Mouse (Mus musculus) bone marrow, adult 2 months (tissue): ENCODE results near the gene Enho. TPM values are rescaled to one million over a fixed set of nuclear protein-coding genes. Genes with fewer than 3 reads are reported as not detected.

Source experiments
- H3K27ac ChIP-seq: fragments of 200-500 bp; 2 replicates; pipeline ENCODE4 v1.5.1; 2012; ENCODE audit warnings: low read depth, mild to moderate bottlenecking, control low read depth, inconsistent platforms, low read length; ENCODE audit not compliant: control insufficient read depth, poor library complexity, insufficient read depth
- H3K4me1 ChIP-seq: fragments of 200-500 bp; 2 replicates; pipeline ENCODE4 v1.6.1; 2011; ENCODE audit warnings: low read length; ENCODE audit not compliant: control insufficient read depth, insufficient read depth
- H3K4me3 ChIP-seq: fragments of 200-500 bp; replicated peaks from 2 replicates; pipeline ENCODE3; 2011; ENCODE audit warnings: mild to moderate bottlenecking, low read depth, low read length, control low read depth; ENCODE audit not compliant: control insufficient read depth
- CTCF ChIP-seq: fragments of 200-500 bp; IDR thresholded peaks from 2 replicates; pipeline ENCODE4 v1.5.1; 2011; ENCODE audit warnings: low read length, control low read depth; ENCODE audit not compliant: control insufficient read depth, insufficient read depth
- POLR2A ChIP-seq: fragments of 200-500 bp; IDR thresholded peaks from 2 replicates; pipeline ENCODE4 v1.6.1; 2011; ENCODE audit warnings: low read depth, mild to moderate bottlenecking, control low read depth, low read length, borderline replicate concordance; ENCODE audit not compliant: control insufficient read depth
- WGBS: fragments of 180-500 bp; shearing (Covaris S2); methylation state at CpG from one replicate; pipeline ENCODE4 v1.1.7; 2018; 5-methylcytosine and 5-hydroxymethylcytosine counted together
- polyA plus RNA-seq: library from polyadenylated mRNA; stranded (reverse); fragments of >200 nt; gene quantifications from 2 replicates; pipeline ENCODE4 v1.2.4, GENCODE M21; 2011; ENCODE audit warnings: low replicate concordance; ENCODE audit not compliant: missing spikeins, insufficient read depth, insufficient read length

Enho gene
- polyA plus RNA-seq, 1 experiment: 1.2 TPM

- TF ChIP-seq CTCF (no peak), POLR2A (no peak)
- no peak overlapping the region for H3K27ac ChIP-seq
- no peak overlapping the region for H3K4me3 ChIP-seq
- peaks cover 2% of the 10 kb centered on the region for H3K4me1 ChIP-seq
- 74% methylated on average over 6 of the region's 6 CpGs for WGBS
Observed at GRCm38 (mm10) chr4:41641199-41641822, 1.2 kb upstream of the Enho start.

- WGBS: 30% methylated on average over 10 of the region's 10 CpGs
- Histone ChIP-seq H3K4me1 (peaks cover 2% of the 10 kb centered on the region), H3K4me3 (no peak overlapping the region), H3K27ac (no peak overlapping the region)
- TF ChIP-seq CTCF (no peak), POLR2A (no peak)
Observed at GRCm38 (mm10) chr4:41639214-41639841, 796 bp downstream of the Enho start.

GRCm38 (mm10) chr4:41638828-41639213 is 1.3 kb downstream of the Enho start:
- TF ChIP-seq POLR2A (no peak), CTCF (no peak)
- Histone ChIP-seq H3K27ac (no peak overlapping the region), H3K4me1 (peaks cover 2% of the 10 kb centered on the region), H3K4me3 (no peak overlapping the region)
- 70% methylated on average over 6 of the region's 6 CpGs for WGBS

GRCm38 (mm10) chr4:41638186-41638731 is 1.9 kb downstream of the Enho start:
- Histone ChIP-seq H3K4me1 (peaks cover 2% of the 10 kb centered on the region), H3K27ac (no peak overlapping the region), H3K4me3 (no peak overlapping the region)
- WGBS: 85% methylated on average over 10 of the region's 10 CpGs
- TF ChIP-seq CTCF: no peak
- no peak for TF ChIP-seq POLR2A

- no peak for TF ChIP-seq CTCF
- TF ChIP-seq POLR2A: no peak
- Histone ChIP-seq H3K4me1 (peaks cover 2% of the 10 kb centered on the region), H3K4me3 (no peak overlapping the region), H3K27ac (no peak overlapping the region)
- WGBS: 83% methylated on average over 10 of the region's 10 CpGs
Observed at GRCm38 (mm10) chr4:41636882-41637635, 3.1 kb downstream of the Enho start.

- TF ChIP-seq POLR2A: no peak
- TF ChIP-seq CTCF: no peak
- no peak overlapping the region for H3K27ac ChIP-seq
- peaks cover 2% of the 10 kb centered on the region for H3K4me1 ChIP-seq
- WGBS: 58% methylated on average over 7 of the region's 7 CpGs
- H3K4me3 ChIP-seq: no peak overlapping the region
Observed at GRCm38 (mm10) chr4:41636366-41636765, 3.8 kb downstream of the Enho start.

GRCm38 (mm10) chr4:41635906-41636305 is 4.2 kb downstream of the Enho start:
- H3K4me1 ChIP-seq: peaks cover 2% of the 10 kb centered on the region
- TF ChIP-seq CTCF: no peak
- no peak for TF ChIP-seq POLR2A
- WGBS: 62% methylated on average over 2 of the region's 2 CpGs

GRCm38 (mm10) chr4:41635224-41635623 is 4.9 kb downstream of the Enho start:
- H3K27ac ChIP-seq: no peak overlapping the region
- TF ChIP-seq CTCF (no peak), POLR2A (no peak)
- H3K4me1 ChIP-seq: peaks cover 2% of the 10 kb centered on the region
- H3K4me3 ChIP-seq: no peak overlapping the region
- WGBS: 63% methylated on average over 8 of the region's 8 CpGs

More at GRCm38 (mm10) chr4:41635906-41636305, 4.2 kb downstream of the Enho start:
- Histone ChIP-seq H3K4me3 (no peak overlapping the region), H3K27ac (no peak overlapping the region)
